Mouse (Mus musculus) intestine, postnatal 0 days (tissue): ENCODE measurements around the gene Eml4. TPM values are rescaled to one million over a fixed set of nuclear protein-coding genes. Genes with fewer than 3 reads are reported as not detected.

Experiments
- ATAC-seq: fragments of 200-750 bp; cut with Nextera tagmentation; 2 replicates; pipeline ENCODE4 v1.8.0; 2017; ENCODE audit warnings: mild to moderate bottlenecking, moderate TSS enrichment, moderate library complexity
- H3K27ac ChIP-seq: fragments of 300-500 bp; sonication (generic); 2 replicates; pipeline ENCODE4 v1.5.1; 2014; ENCODE audit warnings: mild to moderate bottlenecking, low read depth, low read length, moderate library complexity
- H3K27me3 ChIP-seq: fragments of 300-500 bp; sonication (generic); replicated peaks from 2 replicates; pipeline ENCODE4 v1.6.1; 2014; ENCODE audit warnings: low read length, mixed read lengths; ENCODE audit not compliant: control insufficient read depth, insufficient read depth
- H3K36me3 ChIP-seq: fragments of 300-500 bp; sonication (generic); 2 replicates; pipeline ENCODE4 v1.6.1; 2014; ENCODE audit warnings: mild to moderate bottlenecking, moderate library complexity; ENCODE audit not compliant: control insufficient read depth, insufficient read depth
- H3K4me1 ChIP-seq: fragments of 300-500 bp; sonication (generic); replicated peaks from 2 replicates; pipeline ENCODE4 v1.6.1; 2014; ENCODE audit warnings: antibody characterized with exemption, low read length, mixed read lengths; ENCODE audit not compliant: control insufficient read depth, insufficient read depth
- H3K4me2 ChIP-seq: fragments of 300-500 bp; sonication (generic); replicated peaks from 2 replicates; pipeline ENCODE4 v1.6.1; 2014; ENCODE audit warnings: low read depth, mild to moderate bottlenecking, moderate library complexity
- H3K4me3 ChIP-seq: fragments of 300-500 bp; sonication (generic); 2 replicates; pipeline ENCODE4 v1.5.1; 2014; ENCODE audit warnings: low read depth, low read length
- H3K9ac ChIP-seq: fragments of 300-500 bp; sonication (generic); 2 replicates; pipeline ENCODE4 v1.6.1; 2014; ENCODE audit warnings: mild to moderate bottlenecking, low read depth, low read length
- H3K9me3 ChIP-seq: fragments of 300-500 bp; sonication (generic); 2 replicates; pipeline ENCODE4 v1.6.1; 2016; ENCODE audit warnings: mixed run types; ENCODE audit not compliant: control insufficient read depth
- CTCF ChIP-seq: sonication (generic); IDR thresholded peaks from 2 replicates; pipeline ENCODE4 v1.5.1; 2016; ENCODE audit warnings: low read depth, mild to moderate bottlenecking, control low read depth, antibody characterized with exemption, moderate library complexity
- WGBS: fragments of 180-500 bp; shearing (Covaris S2); extraction: QIAGEN DNeasy Blood & Tissue Kit; methylation state at CpG from one replicate; pipeline ENCODE4 v1.1.7; 2014; 5-methylcytosine and 5-hydroxymethylcytosine counted together
- polyA plus RNA-seq: library from polyadenylated mRNA; unstranded; fragments of >200 nt; fragmentation: Nextera tagmentation; extraction: Ambion mirVana; gene quantifications from 2 replicates; pipeline ENCODE4 v1.2.1, GENCODE M21; 2015

The Eml4 gene
- polyA plus RNA-seq, 1 experiment from 2014 or later, result 13.2 TPM

DNA sequence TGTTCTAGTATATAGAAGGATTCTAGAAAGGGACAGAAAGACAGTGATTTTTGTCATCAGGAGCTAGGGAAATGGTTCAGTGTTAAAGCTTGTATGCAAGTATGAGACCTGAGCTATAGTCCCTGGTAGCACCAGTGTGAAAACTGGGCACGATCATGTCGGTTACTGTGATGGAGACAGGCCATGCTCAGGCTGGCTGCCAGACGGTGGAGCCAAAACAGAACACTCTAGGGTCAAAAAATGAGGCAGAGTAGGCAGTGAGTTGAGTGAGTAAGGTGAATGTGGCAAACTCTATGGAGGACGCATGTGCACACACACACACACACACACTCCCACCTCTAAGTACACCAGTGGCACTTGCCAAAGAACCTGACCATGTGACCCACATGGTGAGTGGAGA, 92.7 kb downstream of the Eml4 start:
- no peaks in the 10 kb centered on the region for H3K9me3 ChIP-seq
- H3K9ac ChIP-seq, result no peak overlapping the region
- ATAC-seq, result no peak

DNA sequence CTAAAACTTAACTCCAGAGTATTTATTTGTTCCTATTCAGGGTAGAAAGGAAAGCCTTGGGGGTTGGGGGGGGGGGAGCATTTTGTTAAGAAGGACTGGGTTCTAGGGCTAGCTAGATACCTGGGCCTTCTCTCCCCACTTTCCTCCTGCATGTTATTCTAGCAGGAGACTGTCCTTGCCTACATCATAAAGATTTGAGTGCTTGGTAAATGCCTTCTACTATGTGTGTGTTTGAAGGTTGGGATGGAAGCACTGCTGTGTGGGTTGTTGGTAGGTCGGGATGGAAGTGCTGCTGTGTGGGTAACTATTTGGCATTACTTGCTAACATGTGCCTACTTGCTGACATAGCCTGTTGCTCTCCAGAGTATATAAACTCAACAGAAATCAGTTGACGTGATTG, 98.9 kb downstream of the Eml4 start:
- Histone ChIP-seq H3K4me2 (no peak overlapping the region), H3K9me3 (no peaks in the 10 kb centered on the region), H3K4me3 (no peak overlapping the region), H3K27me3 (no peaks in the 10 kb centered on the region), H3K36me3 (peaks cover 37% of the 10 kb centered on the region), H3K9ac (no peak overlapping the region), H3K27ac (no peak overlapping the region), H3K4me1 (no peaks in the 10 kb centered on the region)
- ATAC-seq, result no peak
- TF ChIP-seq CTCF, result no peak
- WGBS, result 76% methylated on average over 2 of the region's 2 CpGs

More for the DNA sequence above, 92.7 kb downstream of the Eml4 start:
- no peak overlapping the region for H3K4me2 ChIP-seq
- WGBS, result 83% methylated on average over 4 of the region's 4 CpGs
- no peaks in the 10 kb centered on the region for H3K27me3 ChIP-seq
- H3K27ac ChIP-seq, result no peak overlapping the region
- no peaks in the 10 kb centered on the region for H3K4me1 ChIP-seq
- peaks cover 31% of the 10 kb centered on the region for H3K36me3 ChIP-seq
- TF ChIP-seq CTCF, result no peak
- H3K4me3 ChIP-seq, result no peak overlapping the region

DNA sequence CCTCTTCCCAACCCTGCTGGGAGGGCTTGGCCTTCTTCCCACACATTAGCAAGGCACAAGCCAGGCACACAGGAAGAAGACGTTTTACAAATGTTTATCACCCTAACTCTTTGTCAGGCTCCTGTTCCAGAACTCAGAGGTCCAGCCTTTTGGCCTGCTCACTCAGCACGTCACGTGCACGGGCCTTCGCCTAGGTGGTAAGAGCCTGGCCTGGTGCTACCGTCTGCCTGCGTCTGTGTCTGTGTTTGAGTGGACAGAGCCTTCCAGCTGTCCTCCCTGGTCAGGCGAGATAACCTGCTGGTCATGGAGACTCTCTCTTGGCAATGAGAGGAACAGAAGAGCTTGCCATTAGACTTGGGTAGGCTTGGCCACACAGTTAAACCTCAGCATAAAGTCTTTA, 100.6 kb downstream of the Eml4 start:
- Histone ChIP-seq H3K9ac (no peak overlapping the region), H3K4me3 (no peak overlapping the region), H3K27ac (no peak overlapping the region), H3K9me3 (no peaks in the 10 kb centered on the region), H3K4me1 (no peaks in the 10 kb centered on the region), H3K27me3 (no peaks in the 10 kb centered on the region), H3K36me3 (peaks cover 48% of the 10 kb centered on the region), H3K4me2 (no peak overlapping the region)
- no peak for ATAC-seq
- 84% methylated on average over 8 of the region's 8 CpGs for WGBS
- no peak for TF ChIP-seq CTCF

DNA sequence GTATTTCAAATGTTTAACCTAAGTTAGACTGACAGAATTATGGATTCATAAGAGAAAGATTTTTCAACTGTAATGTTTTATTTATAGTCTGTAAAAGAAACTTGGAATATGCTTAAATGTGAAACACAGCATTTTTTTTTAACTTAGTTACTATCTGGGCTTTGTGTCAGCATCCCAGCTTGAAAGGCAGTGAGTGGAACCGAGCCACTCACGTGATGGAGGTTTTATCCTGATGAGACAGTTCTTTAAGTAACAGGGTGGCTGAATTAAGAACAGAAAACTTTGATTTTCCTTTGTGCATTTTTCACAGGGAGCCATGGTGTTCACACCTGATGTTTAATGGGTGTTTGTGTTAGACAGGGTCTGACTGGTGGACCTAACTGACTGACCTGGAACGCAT, 101.1 kb downstream of the Eml4 start:
- Histone ChIP-seq H3K27ac (no peak overlapping the region), H3K4me3 (no peak overlapping the region), H3K27me3 (no peaks in the 10 kb centered on the region), H3K9me3 (no peaks in the 10 kb centered on the region), H3K36me3 (peaks cover 51% of the 10 kb centered on the region), H3K4me1 (no peaks in the 10 kb centered on the region), H3K4me2 (no peak overlapping the region), H3K9ac (no peak overlapping the region)
- no peak for TF ChIP-seq CTCF
- WGBS, result 94% methylated on average over 3 of the region's 3 CpGs
- ATAC-seq, result no peak

DNA sequence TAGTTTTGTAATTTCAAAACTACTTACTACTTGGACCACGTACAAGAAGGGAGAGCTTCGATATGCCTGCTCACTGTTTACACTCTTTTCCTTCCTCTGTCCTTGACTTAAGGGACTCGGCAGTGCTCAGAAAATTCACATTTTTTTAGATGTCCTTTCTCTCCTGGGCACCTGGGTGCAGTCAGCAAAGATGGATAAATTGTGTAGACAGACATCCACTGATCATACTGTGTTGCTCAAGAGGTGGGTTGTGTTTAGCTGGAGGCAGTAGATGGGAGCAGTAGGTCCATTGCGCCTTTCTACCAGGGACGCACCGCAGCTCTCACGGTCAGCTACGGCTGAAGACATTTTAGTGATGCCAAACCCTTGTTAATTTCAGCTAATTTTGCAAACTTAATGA, 101.7 kb downstream of the Eml4 start:
- Histone ChIP-seq H3K9me3 (no peaks in the 10 kb centered on the region), H3K27me3 (no peaks in the 10 kb centered on the region), H3K4me1 (no peaks in the 10 kb centered on the region), H3K9ac (no peak overlapping the region), H3K4me3 (no peak overlapping the region), H3K4me2 (no peak overlapping the region), H3K36me3 (peaks cover 55% of the 10 kb centered on the region), H3K27ac (no peak overlapping the region)
- WGBS, result 92% methylated on average over 8 of the region's 8 CpGs
- ATAC-seq, result no peak
- TF ChIP-seq CTCF, result no peak

DNA sequence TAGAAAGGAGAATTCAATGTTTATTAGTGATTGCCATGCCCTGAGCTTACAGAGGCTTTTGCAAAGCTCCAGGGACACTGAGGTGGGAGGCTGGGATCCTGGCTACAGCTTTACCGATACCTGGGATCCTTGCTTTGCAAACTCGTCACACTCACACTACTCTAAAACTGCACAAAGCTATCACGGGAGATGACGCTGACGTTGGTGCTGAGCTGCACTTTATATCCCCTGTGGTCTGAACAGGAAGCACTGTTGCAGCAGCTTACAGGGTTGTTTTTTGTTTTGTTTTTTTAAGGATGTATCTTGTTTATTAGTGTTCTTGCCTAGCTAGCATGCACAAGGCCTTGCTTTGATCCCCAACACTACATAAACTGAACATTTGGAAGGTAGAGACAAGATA, 102.9 kb downstream of the Eml4 start:
- Histone ChIP-seq H3K4me3 (no peak overlapping the region), H3K27me3 (no peaks in the 10 kb centered on the region), H3K4me2 (no peak overlapping the region), H3K36me3 (peaks cover 67% of the 10 kb centered on the region), H3K4me1 (no peaks in the 10 kb centered on the region), H3K9ac (no peak overlapping the region), H3K27ac (no peak overlapping the region), H3K9me3 (no peaks in the 10 kb centered on the region)
- no peak for ATAC-seq
- TF ChIP-seq CTCF, result no peak
- WGBS, result 71% methylated on average over 5 of the region's 5 CpGs

DNA sequence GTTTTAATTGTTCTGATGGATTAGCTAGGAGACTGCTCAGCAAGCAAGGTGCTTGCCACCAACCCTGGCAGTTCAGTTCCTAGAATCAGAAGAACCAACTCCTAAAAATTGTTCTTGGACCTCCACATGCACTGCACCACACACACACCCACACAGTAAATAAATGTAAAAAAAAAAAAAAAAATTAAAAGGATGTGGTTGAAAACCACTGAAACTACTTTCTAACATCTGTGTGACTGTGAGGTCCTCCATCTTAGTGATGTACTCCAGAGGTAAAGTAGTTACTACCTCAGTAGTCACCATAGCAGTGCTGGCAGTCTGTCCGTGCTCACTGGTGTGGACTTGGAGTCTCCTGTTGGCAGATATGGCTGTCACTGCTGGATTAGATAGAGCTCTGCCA, 106.5 kb downstream of the Eml4 start:
- 95% methylated on average over 1 of the region's 1 CpGs for WGBS
- no peak for TF ChIP-seq CTCF
- H3K27me3 ChIP-seq, result no peaks in the 10 kb centered on the region
- no peak for ATAC-seq
- peaks cover 71% of the 10 kb centered on the region for H3K36me3 ChIP-seq
- H3K9me3 ChIP-seq, result no peaks in the 10 kb centered on the region
- no peak overlapping the region for H3K4me2 ChIP-seq
- H3K4me3 ChIP-seq, result no peak overlapping the region
- no peak overlapping the region for H3K27ac ChIP-seq
- no peak overlapping the region for H3K9ac ChIP-seq
- no peaks in the 10 kb centered on the region for H3K4me1 ChIP-seq
